Mouse (Mus musculus): ENCODE measurements around the gene Pfas. TPM values are rescaled to one million over a fixed set of nuclear protein-coding genes. Genes with fewer than 3 reads are reported as not detected.
"Not testable (repeated sequence)": the region's sequence is repeated elsewhere in the genome, so short reads cannot be mapped to it uniquely, and the experiment has no call there.

Gene Pfas
- polyA plus RNA-seq, 1 experiment from 2014 or later, result 33.9 TPM

- Histone ChIP-seq H3K9me3 (ENCODE audit: low read length) (no peaks in the 10 kb centered on the region), H3K4me2 (replicated peaks; ENCODE audit: low read depth, low read length) (no peak overlapping the region), H3K27ac (ENCODE audit: low read length) (no peak overlapping the region), H3K9ac (replicated peaks; ENCODE audit: low read length) (no peak overlapping the region), H3K36me3 (ENCODE audit: insufficient read depth, low read length) (peaks cover 46% of the 10 kb centered on the region), H3K4me3 (ENCODE audit: low read length) (no peak overlapping the region), H3K4me1 (ENCODE audit: insufficient read depth, low read length) (peaks cover 7% of the 10 kb centered on the region), H3K27me3 (ENCODE audit: insufficient read depth, low read length) (no peaks in the 10 kb centered on the region)
- ATAC-seq (ENCODE audit: low FRiP score, low TSS enrichment), result no peak
- WGBS, result 47% methylated on average over 4 of the region's 4 CpGs
These were observed 4.7 kb downstream of the Pfas start for GRCm38 (mm10) chr11:69003592-69003991.

- H3K4me2 ChIP-seq (replicated peaks; ENCODE audit: low read depth, low read length); H3K4me3 ChIP-seq (ENCODE audit: low read length); ATAC-seq (ENCODE audit: low FRiP score, low TSS enrichment); H3K4me1 ChIP-seq (ENCODE audit: insufficient read depth, low read length); H3K9ac ChIP-seq (replicated peaks; ENCODE audit: low read length); H3K27ac ChIP-seq (ENCODE audit: low read length); H3K9me3 ChIP-seq (ENCODE audit: low read length); H3K27me3 ChIP-seq (ENCODE audit: insufficient read depth, low read length): not testable (repeated sequence)
- peaks cover 54% of the 10 kb centered on the region for H3K36me3 ChIP-seq (ENCODE audit: insufficient read depth, low read length)
- WGBS, result 93% methylated on average over 4 of the region's 4 CpGs
These were observed 5.5 kb downstream of the Pfas start for GRCm38 (mm10) chr11:69002782-69003181.

DNA sequence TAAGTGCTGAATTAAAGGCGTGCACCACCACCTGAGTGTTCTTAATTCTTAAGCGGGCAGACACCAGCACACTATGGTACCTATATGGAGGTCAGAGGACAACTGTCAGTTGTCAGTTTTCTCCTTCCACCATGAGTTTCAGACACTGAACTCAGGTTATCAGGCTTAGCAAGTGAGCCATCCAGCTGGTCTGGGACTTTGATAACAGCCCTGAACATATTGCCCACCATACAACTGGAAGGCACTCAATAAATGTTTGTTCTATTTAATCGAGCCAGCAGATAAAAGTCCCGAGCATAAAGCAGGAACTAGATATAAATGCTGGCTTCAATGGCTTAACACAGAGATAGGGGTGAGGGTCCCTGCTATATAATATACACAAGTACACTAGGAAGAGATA lies 11.2 kb downstream of the Pfas start:
- no peak overlapping the region for H3K4me3 ChIP-seq (ENCODE audit: low read length)
- WGBS, result 96% methylated on average over 4 of the region's 4 CpGs
- no peak for ATAC-seq (ENCODE audit: low FRiP score, low TSS enrichment)
- H3K9me3 ChIP-seq (ENCODE audit: low read length), result no peaks in the 10 kb centered on the region
- H3K27ac ChIP-seq (ENCODE audit: low read length), result no peak overlapping the region
- H3K36me3 ChIP-seq (ENCODE audit: insufficient read depth, low read length), result peaks cover 93% of the 10 kb centered on the region
- no peak overlapping the region for H3K9ac ChIP-seq (replicated peaks; ENCODE audit: low read length)
- H3K4me2 ChIP-seq (replicated peaks; ENCODE audit: low read depth, low read length), result no peak overlapping the region
- H3K4me1 ChIP-seq (ENCODE audit: insufficient read depth, low read length), result no peaks in the 10 kb centered on the region
- H3K27me3 ChIP-seq (ENCODE audit: insufficient read depth, low read length), result no peaks in the 10 kb centered on the region

DNA sequence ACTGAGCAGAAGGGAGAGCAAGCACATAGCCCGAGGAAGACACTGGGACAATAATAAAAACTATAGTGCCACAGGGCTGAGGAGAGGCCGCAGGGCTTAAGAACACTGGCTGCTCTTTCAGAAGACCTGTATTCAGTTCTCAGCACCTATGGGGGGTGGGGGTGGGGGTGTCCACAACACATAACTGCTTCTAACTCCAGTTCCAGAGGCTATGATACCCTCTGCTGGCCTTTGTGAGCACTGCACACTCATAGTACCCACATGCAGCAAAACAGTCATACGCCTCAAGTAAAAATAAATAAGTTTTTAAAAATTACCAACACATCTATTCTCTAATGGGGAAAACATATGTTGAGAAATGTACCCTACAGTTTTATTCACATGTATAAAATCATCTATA lies 13.9 kb downstream of the Pfas start:
- peaks cover 91% of the 10 kb centered on the region for H3K36me3 ChIP-seq (ENCODE audit: insufficient read depth, low read length)
- 92% methylated on average over 3 of the region's 3 CpGs for WGBS
- H3K4me1 ChIP-seq (ENCODE audit: insufficient read depth, low read length), result no peaks in the 10 kb centered on the region

GRCm38 (mm10) chr11:68993122-68993521 lies 15.1 kb downstream of the Pfas start:
- no peak overlapping the region for H3K4me3 ChIP-seq (ENCODE audit: low read length)
- H3K4me1 ChIP-seq (ENCODE audit: insufficient read depth, low read length), result no peaks in the 10 kb centered on the region
- no peak for ATAC-seq (ENCODE audit: low FRiP score, low TSS enrichment)
- no peaks in the 10 kb centered on the region for H3K9me3 ChIP-seq (ENCODE audit: low read length)
- H3K9ac ChIP-seq (replicated peaks; ENCODE audit: low read length), result no peak overlapping the region
- H3K4me2 ChIP-seq (replicated peaks; ENCODE audit: low read depth, low read length), result no peak overlapping the region
- WGBS, result 83% methylated on average over 7 of the region's 7 CpGs
- H3K36me3 ChIP-seq (ENCODE audit: insufficient read depth, low read length), result peaks cover 92% of the 10 kb centered on the region
- H3K27ac ChIP-seq (ENCODE audit: low read length), result no peak overlapping the region
- no peaks in the 10 kb centered on the region for H3K27me3 ChIP-seq (ENCODE audit: insufficient read depth, low read length)

More for the DNA sequence above, 13.9 kb downstream of the Pfas start:
- ATAC-seq (ENCODE audit: low FRiP score, low TSS enrichment), result no peak
- Histone ChIP-seq H3K9me3 (ENCODE audit: low read length) (no peaks in the 10 kb centered on the region), H3K9ac (replicated peaks; ENCODE audit: low read length) (no peak overlapping the region), H3K27ac (ENCODE audit: low read length) (no peak overlapping the region), H3K4me3 (ENCODE audit: low read length) (no peak overlapping the region), H3K4me2 (replicated peaks; ENCODE audit: low read depth, low read length) (no peak overlapping the region), H3K27me3 (ENCODE audit: insufficient read depth, low read length) (no peaks in the 10 kb centered on the region)

- peaks cover 64% of the 10 kb centered on the region for H3K36me3 ChIP-seq (ENCODE audit: insufficient read depth, low read length)
- H3K27me3 ChIP-seq (ENCODE audit: insufficient read depth, low read length), result no peaks in the 10 kb centered on the region
- no peak; the same call in 1 of the 2 replicates for ATAC-seq (ENCODE audit: low FRiP score, low TSS enrichment)
- H3K27ac ChIP-seq (ENCODE audit: low read length), result no peak overlapping the region
- no peaks in the 10 kb centered on the region for H3K9me3 ChIP-seq (ENCODE audit: low read length)
- no peak overlapping the region for H3K9ac ChIP-seq (replicated peaks; ENCODE audit: low read length)
- no peak overlapping the region for H3K4me2 ChIP-seq (replicated peaks; ENCODE audit: low read depth, low read length)
- H3K4me1 ChIP-seq (ENCODE audit: insufficient read depth, low read length), result no peaks in the 10 kb centered on the region
- 89% methylated on average over 17 of the region's 17 CpGs for WGBS
- no peak overlapping the region for H3K4me3 ChIP-seq (ENCODE audit: low read length)
These were observed 19.9 kb downstream of the Pfas start for GRCm38 (mm10) chr11:68988341-68988740.

GRCm38 (mm10) chr11:68987365-68987882 lies 20.8 kb downstream of the Pfas start:
- H3K4me3 ChIP-seq (ENCODE audit: low read length), result no peak overlapping the region
- no peak overlapping the region for H3K4me2 ChIP-seq (replicated peaks; ENCODE audit: low read depth, low read length)
- H3K27me3 ChIP-seq (ENCODE audit: insufficient read depth, low read length), result no peaks in the 10 kb centered on the region
- H3K4me1 ChIP-seq (ENCODE audit: insufficient read depth, low read length), result no peaks in the 10 kb centered on the region
- peaks cover 55% of the 10 kb centered on the region for H3K36me3 ChIP-seq (ENCODE audit: insufficient read depth, low read length)
- H3K9ac ChIP-seq (replicated peaks; ENCODE audit: low read length), result no peak overlapping the region
- WGBS, result 81% methylated on average over 11 of the region's 11 CpGs
- H3K27ac ChIP-seq (ENCODE audit: low read length), result no peak overlapping the region
- ATAC-seq (ENCODE audit: low FRiP score, low TSS enrichment), result no peak
- no peaks in the 10 kb centered on the region for H3K9me3 ChIP-seq (ENCODE audit: low read length)

DNA sequence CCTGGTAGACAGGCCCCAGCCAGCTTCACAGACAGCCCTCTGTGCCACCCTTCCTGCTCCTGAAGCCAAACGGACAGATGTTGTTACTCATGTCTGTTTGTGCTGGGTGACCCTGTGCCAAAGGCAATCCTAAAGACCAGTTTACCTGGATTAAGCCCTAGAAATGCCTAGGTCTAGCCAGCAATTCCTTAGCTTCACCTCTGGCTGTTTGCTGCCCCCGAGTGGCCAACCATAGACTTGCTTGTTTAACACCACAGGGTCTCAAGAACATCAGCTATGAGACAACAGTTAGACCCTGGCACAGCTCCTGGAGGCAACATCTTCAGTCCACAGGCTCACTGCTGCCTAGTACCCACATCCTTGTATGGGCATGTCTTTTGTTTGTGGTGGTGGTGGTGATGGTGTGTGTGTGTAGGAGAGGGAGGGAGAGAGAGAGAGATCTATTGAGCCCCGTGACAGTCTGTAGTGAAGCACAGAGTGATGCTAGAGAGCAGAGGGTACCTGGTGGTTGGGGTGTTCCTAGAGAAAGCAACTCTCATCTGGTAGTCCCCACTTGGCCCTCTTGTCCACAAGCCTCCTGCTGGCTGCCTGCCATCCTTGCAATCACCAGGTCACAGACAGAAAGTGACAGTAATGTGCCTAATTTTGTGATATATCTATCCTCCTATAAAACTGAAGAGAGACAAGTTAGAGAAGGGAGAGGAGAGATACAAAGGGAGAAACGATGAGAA lies 25.5 kb downstream of the Pfas start:
- Histone ChIP-seq H3K4me3 (ENCODE audit: low read length) (no peak overlapping the region), H3K4me2 (replicated peaks; ENCODE audit: low read depth, low read length) (no peak overlapping the region), H3K27ac (ENCODE audit: low read length) (no peak overlapping the region), H3K9ac (replicated peaks; ENCODE audit: low read length) (no peak overlapping the region), H3K36me3 (ENCODE audit: insufficient read depth, low read length) (peaks cover 13% of the 10 kb centered on the region), H3K4me1 (ENCODE audit: insufficient read depth, low read length) (no peaks in the 10 kb centered on the region), H3K27me3 (ENCODE audit: insufficient read depth, low read length) (no peaks in the 10 kb centered on the region), H3K9me3 (ENCODE audit: low read length) (no peaks in the 10 kb centered on the region)
- peak; percentile 71; the same call in 1 of the 2 replicates for ATAC-seq (ENCODE audit: low FRiP score, low TSS enrichment)
- WGBS, result 22% methylated on average over 4 of the region's 4 CpGs

- peaks cover 2% of the 10 kb centered on the region; the same call in 1 of the 2 replicates for H3K36me3 ChIP-seq (ENCODE audit: insufficient read depth, low read length)
- WGBS, result 59% methylated on average over 3 of the region's 3 CpGs
- H3K27me3 ChIP-seq (ENCODE audit: insufficient read depth, low read length), result no peaks in the 10 kb centered on the region
- H3K4me3 ChIP-seq (ENCODE audit: low read length), result no peak overlapping the region
- H3K4me2 ChIP-seq (replicated peaks; ENCODE audit: low read depth, low read length), result no peak overlapping the region
- no peak for ATAC-seq (ENCODE audit: low FRiP score, low TSS enrichment)
- H3K9me3 ChIP-seq (ENCODE audit: low read length), result no peaks in the 10 kb centered on the region
- H3K4me1 ChIP-seq (ENCODE audit: insufficient read depth, low read length), result no peaks in the 10 kb centered on the region
- H3K9ac ChIP-seq (replicated peaks; ENCODE audit: low read length), result no peak overlapping the region
- H3K27ac ChIP-seq (ENCODE audit: low read length), result no peak overlapping the region
These were observed 27.3 kb downstream of the Pfas start for GRCm38 (mm10) chr11:68980919-68981318.

GRCm38 (mm10) chr11:68979320-68979733 lies 28.9 kb downstream of the Pfas start:
- WGBS, result 62% methylated on average over 5 of the region's 5 CpGs
- no peak overlapping the region for H3K27ac ChIP-seq (ENCODE audit: low read length)
- ATAC-seq (ENCODE audit: low FRiP score, low TSS enrichment), result no peak

More at GRCm38 (mm10) chr11:68979320-68979733, 28.9 kb downstream of the Pfas start:
- H3K4me1 ChIP-seq (ENCODE audit: insufficient read depth, low read length), result no peaks in the 10 kb centered on the region
- H3K4me2 ChIP-seq (replicated peaks; ENCODE audit: low read depth, low read length), result no peak overlapping the region
- no peaks in the 10 kb centered on the region for H3K36me3 ChIP-seq (ENCODE audit: insufficient read depth, low read length)
- no peaks in the 10 kb centered on the region for H3K27me3 ChIP-seq (ENCODE audit: insufficient read depth, low read length)
- no peak overlapping the region for H3K9ac ChIP-seq (replicated peaks; ENCODE audit: low read length)
- H3K9me3 ChIP-seq (ENCODE audit: low read length), result no peaks in the 10 kb centered on the region
- no peak overlapping the region for H3K4me3 ChIP-seq (ENCODE audit: low read length)

Data from kidney, embryonic 16.5 days (tissue).